Mouse (Mus musculus) liver, embryonic 14.5 days (tissue): ENCODE results near the gene Bcl9l. TPM values are rescaled to one million over a fixed set of nuclear protein-coding genes. Genes with fewer than 3 reads are reported as not detected.
A peak's percentile ranks its signal among the peaks of the same experiment; 100 is the strongest.

Experiments
- ATAC-seq: fragments of 200-750 bp; cut with Nextera tagmentation; 2 replicates; pipeline ENCODE4 v1.8.0; 2017; ENCODE audit warnings: moderate number of reproducible peaks, mild to moderate bottlenecking, moderate library complexity; ENCODE audit not compliant: insufficient read depth
- DNase-seq, 3 experiments: peaks; one replicate each; pipeline ENCODE4 v3.0.0-alpha.2; 2012 to 2013; ENCODE audit warnings: low read depth in 3 of 3, low spot score in 3 of 3
- H3K27ac ChIP-seq: fragments of 300-500 bp; sonication (generic); 2 replicates; pipeline ENCODE4 v1.5.1; 2014; ENCODE audit warnings: moderate library complexity, mild to moderate bottlenecking, control low read depth, inconsistent platforms
- H3K27me3 ChIP-seq: fragments of 300-500 bp; sonication (generic); 2 replicates; pipeline ENCODE4 v1.6.1; 2014; ENCODE audit warnings: mild to moderate bottlenecking, low read length, moderate library complexity; ENCODE audit not compliant: control insufficient read depth, insufficient read depth
- H3K36me3 ChIP-seq: fragments of 300-500 bp; sonication (generic); replicated peaks from 2 replicates; pipeline ENCODE4 v1.6.1; 2014; ENCODE audit warnings: low read depth; ENCODE audit not compliant: control insufficient read depth, insufficient read depth
- H3K4me1 ChIP-seq, 2 experiments: fragments of 200-500 bp in 1 of 2; fragments of 300-500 bp in 1 of 2; sonication (generic) in 1 of 2; replicated peaks; 2 replicates each; pipeline ENCODE4 v1.6.1; 2012 to 2014; ENCODE audit warnings: antibody characterized with exemption in 1 of 2, inconsistent platforms in 1 of 2, low read length in 1 of 2; ENCODE audit not compliant: control insufficient read depth in 2 of 2, insufficient read depth in 2 of 2
- H3K4me2 ChIP-seq: fragments of 300-500 bp; sonication (generic); 2 replicates; pipeline ENCODE4 v1.6.1; 2014; ENCODE audit warnings: low read depth, mild to moderate bottlenecking, control low read depth, moderate library complexity
- H3K4me3 ChIP-seq, 2 experiments: fragments of 200-500 bp in 1 of 2; fragments of 300-500 bp in 1 of 2; sonication (generic) in 1 of 2; 2 replicates each; pipeline ENCODE4 v1.5.1; 2012 to 2014; ENCODE audit warnings: low read depth in 2 of 2, low read length in 2 of 2, mild to moderate bottlenecking in 2 of 2, control low read depth in 1 of 2, inconsistent platforms in 1 of 2, moderate library complexity in 1 of 2; ENCODE audit not compliant: insufficient read depth in 1 of 2
- H3K9ac ChIP-seq: fragments of 300-500 bp; sonication (generic); replicated peaks from 2 replicates; pipeline ENCODE4 v1.6.1; 2014; ENCODE audit warnings: mild to moderate bottlenecking, control low read depth, moderate library complexity
- H3K9me3 ChIP-seq: fragments of 300-500 bp; sonication (generic); 2 replicates; pipeline ENCODE4 v1.6.1; 2016; ENCODE audit warnings: low read length, mixed read lengths; ENCODE audit not compliant: control insufficient read depth
- CTCF ChIP-seq: IDR thresholded peaks from 2 replicates; pipeline ENCODE4 v1.5.1; 2016; ENCODE audit warnings: antibody characterized with exemption, low read depth, control low read depth
- EP300 ChIP-seq: IDR thresholded peaks from 2 replicates; pipeline ENCODE4 v1.6.1; 2016; ENCODE audit warnings: antibody characterized with exemption, low read depth
- WGBS: fragments of 180-500 bp; shearing (Covaris S2); extraction: QIAGEN DNeasy Blood & Tissue Kit; methylation state at CpG from one replicate; pipeline ENCODE4 v1.1.7; 2014; ENCODE audit not compliant: insufficient replicate concordance; 5-methylcytosine and 5-hydroxymethylcytosine counted together
- polyA plus RNA-seq, 2 experiments: library from polyadenylated mRNA; depleted of rRNA in 1 of 2; stranded (reverse) in 1 of 2; unstranded in 1 of 2; fragments of >200 nt; fragmentation: Nextera tagmentation in 1 of 2; extraction: Ambion mirVana in 1 of 2; gene quantifications; 2 replicates each; pipeline versions ENCODE4 v1.2.1 to v1.2.3; 2012 to 2014

Bcl9l gene
- polyA plus RNA-seq, 2 experiments: 1.5 to 1.6 TPM

DNA sequence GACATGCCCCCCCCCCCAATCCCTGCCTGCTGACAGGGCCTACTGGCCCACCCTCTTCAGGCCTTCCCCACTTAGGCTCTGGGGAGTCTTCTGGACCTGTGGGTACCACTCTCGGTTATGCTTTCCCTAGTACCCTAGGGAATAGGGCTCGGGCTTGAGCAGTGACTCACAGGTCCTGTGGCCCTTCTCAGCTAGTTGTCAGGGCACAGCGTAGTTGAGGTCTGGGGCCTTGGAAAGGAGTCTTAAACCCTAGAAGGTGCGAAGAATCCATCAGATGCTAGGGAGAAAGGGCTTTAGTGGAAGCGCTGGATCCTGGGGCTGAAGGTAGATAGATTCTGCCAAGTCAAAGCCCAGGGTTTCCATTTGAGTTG lies 17.5 kb downstream of the Bcl9l start:
- Histone ChIP-seq H3K27ac (no peak overlapping the region), H3K36me3 (no peaks in the 10 kb centered on the region), H3K9ac (no peak overlapping the region), H3K4me2 (no peak overlapping the region), H3K4me1 (peaks cover 0 to 6% of the 10 kb centered on the region in 2 experiments; a peak in 1 of 4 replicates), H3K4me3 (no peak overlapping the region), H3K27me3 (peaks cover 14% of the 10 kb centered on the region), H3K9me3 (no peaks in the 10 kb centered on the region)
- no peak for DNase-seq
- no peak for TF ChIP-seq EP300
- no peak for TF ChIP-seq CTCF
- WGBS: 70% methylated on average over 5 of the region's 5 CpGs
- ATAC-seq: no peak

DNA sequence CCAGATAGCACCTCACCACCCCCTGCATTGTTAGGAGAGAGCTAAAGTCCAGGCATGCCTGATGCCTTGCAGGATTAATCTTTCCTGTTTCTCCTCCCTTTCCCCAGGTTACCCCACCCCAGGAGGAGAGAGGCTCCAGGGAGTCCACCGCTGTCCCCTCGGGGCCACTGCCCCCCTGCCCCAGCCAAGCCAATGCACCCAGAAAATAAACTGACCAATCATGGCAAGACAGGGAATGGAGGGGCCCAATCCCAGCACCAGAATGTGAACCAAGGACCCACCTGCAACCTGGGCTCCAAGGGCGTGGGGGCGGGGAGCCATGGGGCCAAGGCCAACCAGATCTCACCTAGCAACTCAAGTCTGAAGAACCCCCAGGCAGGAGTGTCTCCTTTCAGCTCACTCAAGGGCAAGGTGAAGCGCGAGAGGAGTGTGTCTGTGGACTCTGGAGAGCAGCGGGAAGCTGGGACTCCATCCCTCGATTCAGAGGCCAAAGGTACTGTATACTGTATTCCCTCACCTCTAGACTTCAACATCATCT lies 18.1 kb downstream of the Bcl9l start:
- H3K4me1 ChIP-seq: peaks cover 0 to 3% of the 10 kb centered on the region in 2 experiments; a peak in 1 of 4 replicates
- 67% methylated on average over 8 of the region's 8 CpGs for WGBS

DNA sequence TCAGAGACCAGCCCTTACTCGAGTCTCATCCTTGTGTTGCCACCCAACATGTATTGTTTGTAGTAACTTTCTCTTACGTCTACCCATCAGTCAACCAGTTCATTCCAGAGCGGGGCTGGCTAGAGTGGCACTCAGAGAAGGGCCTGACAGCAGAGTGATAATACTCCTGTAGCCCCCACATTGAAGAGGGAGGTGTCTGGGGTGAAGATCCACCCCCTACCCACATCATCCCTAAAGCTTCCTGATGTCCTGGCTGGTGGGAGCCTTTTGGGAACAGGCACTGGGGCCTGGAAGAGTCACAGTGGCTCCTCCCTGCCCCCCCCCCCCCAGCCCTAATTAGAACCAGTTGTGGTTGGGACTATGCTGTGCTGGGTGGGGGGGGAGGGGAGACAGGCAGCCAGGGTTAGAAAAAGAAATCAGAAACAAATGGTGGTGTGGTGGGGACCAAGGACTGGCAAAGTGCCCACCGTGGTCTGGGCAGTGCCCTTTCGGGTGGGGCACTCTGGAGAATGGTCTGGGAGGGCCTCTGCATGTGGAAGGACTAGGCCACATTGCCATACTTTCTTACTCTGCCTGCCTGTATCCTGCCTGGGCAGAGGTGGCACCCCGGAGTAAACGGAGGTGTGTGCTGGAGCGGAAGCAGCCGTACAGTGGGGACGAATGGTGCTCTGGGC lies 18.7 kb downstream of the Bcl9l start:
- Histone ChIP-seq H3K4me3 (no peak overlapping the region), H3K4me1 (peaks cover 0 to 3% of the 10 kb centered on the region in 2 experiments; a peak in 1 of 4 replicates), H3K27me3 (peaks cover 14% of the 10 kb centered on the region), H3K9ac (no peak overlapping the region), H3K9me3 (no peaks in the 10 kb centered on the region), H3K36me3 (no peaks in the 10 kb centered on the region), H3K4me2 (no peak overlapping the region), H3K27ac (no peak overlapping the region)
- ATAC-seq (no peak), DNase-seq (no peak)
- 65% methylated on average over 10 of the region's 10 CpGs for WGBS
- no peak for TF ChIP-seq EP300
- no peak for TF ChIP-seq CTCF

More for the DNA sequence above, 18.1 kb downstream of the Bcl9l start:
- H3K9me3 ChIP-seq: no peaks in the 10 kb centered on the region
- no peaks in the 10 kb centered on the region for H3K36me3 ChIP-seq
- ATAC-seq: no peak
- no peak overlapping the region for H3K4me2 ChIP-seq
- no peak overlapping the region for H3K27ac ChIP-seq
- H3K9ac ChIP-seq: no peak overlapping the region
- no peak for TF ChIP-seq EP300
- no peak for TF ChIP-seq CTCF
- H3K4me3 ChIP-seq: no peak overlapping the region
- H3K27me3 ChIP-seq: peaks cover 14% of the 10 kb centered on the region
- DNase-seq: no peak

DNA sequence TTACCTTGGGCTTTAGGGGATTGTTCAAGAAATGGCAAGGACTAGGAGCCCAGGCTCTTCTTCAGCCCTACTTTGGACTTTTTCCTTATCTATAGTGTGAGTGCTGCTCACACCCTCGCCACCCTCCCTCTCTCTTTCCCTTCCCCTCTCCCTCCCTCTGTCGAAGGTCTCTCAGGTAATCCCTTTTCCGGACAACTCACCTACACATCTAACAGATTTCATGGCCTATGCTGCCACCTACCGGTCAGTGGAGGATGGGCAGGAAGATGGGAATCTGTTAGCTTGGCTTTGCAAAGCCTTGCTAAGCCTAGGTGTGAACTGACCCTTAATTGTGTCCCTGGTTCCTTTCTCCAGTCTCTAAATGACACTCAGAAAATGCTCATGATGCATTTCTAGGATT lies 19.4 kb downstream of the Bcl9l start:
- peak in 2 of 3 experiments; percentile 54 to 58 for DNase-seq
- Histone ChIP-seq H3K4me1 (peaks cover 0 to 3% of the 10 kb centered on the region in 2 experiments; a peak in 1 of 4 replicates), H3K9me3 (no peaks in the 10 kb centered on the region), H3K9ac (no peak overlapping the region), H3K4me3 (no peak overlapping the region), H3K27me3 (peaks cover 14% of the 10 kb centered on the region), H3K27ac (no peak overlapping the region), H3K4me2 (no peak overlapping the region), H3K36me3 (no peaks in the 10 kb centered on the region)
- WGBS: 3% methylated on average over 4 of the region's 4 CpGs
- no peak for ATAC-seq
- TF ChIP-seq EP300 (no peak), CTCF (peak; percentile 95)
